In the genomic region with DNA sequence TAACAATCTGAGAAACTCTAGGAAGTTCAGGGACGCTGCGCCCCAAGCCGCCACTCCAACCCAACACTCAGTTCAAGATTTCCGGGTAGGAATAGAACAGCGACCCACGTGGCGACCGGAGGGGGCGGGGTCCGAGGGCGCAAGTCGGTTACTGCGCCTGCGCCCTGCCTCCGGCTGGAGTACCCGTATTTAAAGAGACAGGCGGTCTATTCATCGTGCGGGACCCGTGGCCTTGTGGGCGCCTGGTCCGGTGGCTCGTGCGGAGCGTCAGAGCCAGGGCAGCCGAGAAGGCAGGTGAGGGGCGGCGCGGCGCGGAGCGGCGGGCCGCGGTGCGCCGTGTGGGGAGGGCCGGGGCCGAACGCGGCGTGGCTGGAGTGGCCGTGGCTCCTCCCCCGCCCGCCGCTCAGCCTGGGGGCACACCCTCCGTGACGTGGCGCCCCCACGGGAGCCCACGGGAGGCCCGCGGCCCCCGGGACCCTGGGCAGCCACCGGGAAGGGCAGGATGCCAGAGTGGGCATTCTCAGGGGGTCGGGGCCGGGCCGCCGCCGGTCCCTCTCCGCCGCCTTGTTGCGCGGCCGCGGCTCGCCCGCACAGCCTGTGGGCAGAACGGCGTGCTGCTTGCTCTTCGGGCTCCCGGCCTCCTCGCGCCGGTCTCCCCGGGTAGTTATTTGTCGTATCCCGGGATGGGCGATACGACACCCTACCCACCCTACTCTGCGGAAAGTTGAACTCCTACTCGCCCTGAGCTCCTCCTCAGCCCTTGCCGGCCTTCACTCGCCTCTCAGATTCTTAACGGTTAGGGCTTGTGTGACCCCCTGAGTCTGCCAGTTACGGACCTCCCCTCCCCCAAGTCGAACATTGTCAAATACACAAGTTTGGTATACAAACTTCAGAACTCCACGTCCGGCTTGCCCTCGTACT, we compare ENCODE assay signal across 1 mouse cellular context.
TF ChIP-seq lines count a peak whose summit lies in the region.

Gene Lig3, plus strand, starts transcription at position 126 of the 921 bp plus-strand sequence.

TF ChIP-seq in CH12.LX, 34 proteins besides CTCF, POLR2A, EP300 and RAD21 (continued from another document):
- peak; percentile 34; the same call in 1 of the 2 replicates for TF ChIP-seq MEF2A (IDR thresholded peaks at IDR 0.05; ENCODE audit: borderline replicate concordance, low read depth, low read length)
- TF ChIP-seq TCF12 (IDR thresholded peaks at IDR 0.05; ENCODE audit: low read depth, low read length) = peak; percentile 84
- TF ChIP-seq TBP (conservative IDR thresholded peaks at IDR 0.05; ENCODE audit: low read depth, low read length) = peak; percentile 82
- TF ChIP-seq ETS1 (conservative IDR thresholded peaks at IDR 0.05; ENCODE audit: low read depth, low read length) = no peak; the same call in 1 of the 2 replicates
- no peak for TF ChIP-seq JUND (conservative IDR thresholded peaks at IDR 0.05; ENCODE audit: low read depth, low read length)
- peak; percentile 46; the same call in 1 of the 2 replicates for TF ChIP-seq IRF4 (IDR thresholded peaks at IDR 0.05; ENCODE audit: low read depth, low read length)
- TF ChIP-seq HCFC1 (IDR thresholded peaks at IDR 0.05; ENCODE audit: low read depth, low read length) = peak; percentile 77
- TF ChIP-seq MXI1 (IDR thresholded peaks at IDR 0.05; ENCODE audit: low read depth, low read length) = peak; percentile 100
- no peak for TF ChIP-seq CHD1 (IDR thresholded peaks at IDR 0.05; ENCODE audit: low read depth, low read length)
- TF ChIP-seq ZC3H11A (IDR thresholded peaks at IDR 0.05; ENCODE audit: low read depth, low read length) = no peak
- peak; percentile 95 for TF ChIP-seq ELF1 (IDR thresholded peaks at IDR 0.05; ENCODE audit: low read depth, low read length)
- TF ChIP-seq UBTF (IDR thresholded peaks at IDR 0.05; ENCODE audit: low read depth, low read length) = peak; percentile 62; the same call in 1 of the 2 replicates
- TF ChIP-seq SIN3A (IDR thresholded peaks at IDR 0.05; ENCODE audit: low read length) = peak; percentile 100
- peak; percentile 67; the same call in 1 of the 2 replicates for TF ChIP-seq KAT2A (IDR thresholded peaks at IDR 0.05; ENCODE audit: insufficient replicate concordance, low read length)
- peak; percentile 90 for TF ChIP-seq USF1 (IDR thresholded peaks at IDR 0.05; ENCODE audit: low read depth, low read length)
- peak; percentile 99 for TF ChIP-seq MYC (IDR thresholded peaks at IDR 0.05; ENCODE audit: low read depth, low read length)
- no peak for TF ChIP-seq SMC3 (IDR thresholded peaks at IDR 0.05; ENCODE audit: low read depth, low read length)
- no peak for TF ChIP-seq GABPA (IDR thresholded peaks at IDR 0.05; ENCODE audit: insufficient replicate concordance, low read depth, low read length)
- no peak for TF ChIP-seq ZKSCAN1 (IDR thresholded peaks at IDR 0.05; ENCODE audit: borderline replicate concordance, low read depth, low read length)
- TF ChIP-seq USF2 (conservative IDR thresholded peaks at IDR 0.05; ENCODE audit: low read depth, low read length) = peak; percentile 75
- no peak for TF ChIP-seq ZNF384 (IDR thresholded peaks at IDR 0.05; ENCODE audit: low read depth, low read length)
- peak; percentile 95 for TF ChIP-seq NELFE (IDR thresholded peaks at IDR 0.05; ENCODE audit: low read depth, low read length)
- TF ChIP-seq JUN (IDR thresholded peaks at IDR 0.05; ENCODE audit: insufficient read depth, low read depth, low read length) = no peak
